Mouse (Mus musculus) natural killer cell, adult 2 months (primary cell): ENCODE measurements at regions not wholly inside any gene's neighbourhood (a gene's known extent, or its start where the extent isn't known, plus 50 kb on each side); places are given as distances from the start of the nearest gene placed in this dataset.

ENCODE experiments used
- DNase-seq, 2 experiments: peaks; one replicate each; pipeline ENCODE4 v3.0.0; 2022; ENCODE audit warnings: low spot score in 2 of 2

DNA sequence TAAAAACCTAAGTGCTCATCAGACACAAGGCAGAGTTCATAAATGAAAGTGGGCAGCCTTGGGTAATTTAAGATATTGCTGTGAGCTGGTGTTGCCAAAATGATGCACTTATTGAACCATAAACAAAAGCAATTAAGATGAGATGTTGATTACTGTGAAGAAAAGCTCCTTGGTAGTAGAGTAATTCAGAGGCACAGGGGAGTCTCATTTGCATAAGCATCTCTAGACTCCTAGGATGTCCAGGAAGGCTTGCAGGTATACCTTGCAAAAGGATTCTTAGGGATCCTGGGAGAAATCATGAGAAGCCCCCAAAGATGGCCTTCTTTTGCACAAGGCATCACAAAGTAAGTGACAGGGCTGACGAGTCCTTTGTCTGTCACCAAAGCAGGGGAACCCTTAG is 640.5 kb upstream of the Cdh11 start:
- DNase-seq, result no peak

DNA sequence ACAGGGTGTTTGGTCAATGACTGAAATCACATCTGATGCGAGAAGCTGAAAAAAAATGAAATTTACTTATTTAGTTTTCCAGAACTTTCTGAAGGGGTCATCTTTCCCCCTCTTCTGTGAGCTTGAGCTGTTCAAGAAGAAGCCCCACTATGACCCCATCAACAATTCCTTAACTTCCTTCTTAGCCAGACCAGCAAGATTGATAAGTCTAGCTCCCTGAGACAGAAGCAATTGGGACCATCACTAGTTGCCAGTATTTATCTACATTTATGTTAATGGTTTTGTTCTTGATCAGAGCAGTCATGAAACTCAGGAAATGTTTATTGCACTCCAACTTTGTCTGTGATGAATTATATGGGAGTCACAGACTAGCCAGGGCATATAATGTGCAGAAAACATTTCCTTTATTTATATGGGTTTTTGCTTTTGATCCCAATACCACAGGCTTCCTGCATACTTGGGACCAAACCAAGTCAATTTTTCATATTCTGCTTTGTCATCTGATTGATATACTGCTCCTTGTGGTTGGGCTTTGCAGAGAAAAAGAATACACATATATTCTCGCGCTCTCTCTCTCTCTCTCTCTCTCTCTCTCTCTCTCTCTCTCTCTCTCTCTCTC is 645.5 kb upstream of the Cdh11 start:
- DNase-seq, result no peak

DNA sequence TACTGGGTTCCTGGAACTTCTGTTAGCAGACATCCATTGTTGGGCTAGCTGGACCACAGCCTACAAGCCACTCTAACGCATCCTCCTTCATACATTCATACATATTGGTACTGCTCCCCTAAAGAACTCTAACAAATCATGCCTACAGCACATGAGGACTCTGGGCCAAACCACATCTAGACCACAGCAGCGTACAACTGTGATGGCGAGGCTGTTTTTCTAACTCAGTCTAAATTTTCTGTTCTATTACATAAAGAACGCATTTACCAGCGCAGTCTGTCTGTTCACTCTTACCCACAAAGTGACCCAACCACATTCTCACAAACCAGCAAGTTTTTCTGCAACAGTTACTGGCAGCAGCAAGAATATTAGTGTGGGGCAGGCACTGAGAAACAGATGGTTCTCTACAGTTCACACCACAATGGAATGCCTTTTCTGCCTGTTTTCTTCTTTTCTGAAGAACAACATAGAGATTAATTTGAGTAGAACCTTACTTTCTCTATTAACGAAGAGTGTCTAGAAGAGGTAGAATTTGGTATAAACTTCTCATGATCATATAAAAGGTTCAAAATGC is 648.2 kb upstream of the Cdh11 start:
- no peak for DNase-seq

DNA sequence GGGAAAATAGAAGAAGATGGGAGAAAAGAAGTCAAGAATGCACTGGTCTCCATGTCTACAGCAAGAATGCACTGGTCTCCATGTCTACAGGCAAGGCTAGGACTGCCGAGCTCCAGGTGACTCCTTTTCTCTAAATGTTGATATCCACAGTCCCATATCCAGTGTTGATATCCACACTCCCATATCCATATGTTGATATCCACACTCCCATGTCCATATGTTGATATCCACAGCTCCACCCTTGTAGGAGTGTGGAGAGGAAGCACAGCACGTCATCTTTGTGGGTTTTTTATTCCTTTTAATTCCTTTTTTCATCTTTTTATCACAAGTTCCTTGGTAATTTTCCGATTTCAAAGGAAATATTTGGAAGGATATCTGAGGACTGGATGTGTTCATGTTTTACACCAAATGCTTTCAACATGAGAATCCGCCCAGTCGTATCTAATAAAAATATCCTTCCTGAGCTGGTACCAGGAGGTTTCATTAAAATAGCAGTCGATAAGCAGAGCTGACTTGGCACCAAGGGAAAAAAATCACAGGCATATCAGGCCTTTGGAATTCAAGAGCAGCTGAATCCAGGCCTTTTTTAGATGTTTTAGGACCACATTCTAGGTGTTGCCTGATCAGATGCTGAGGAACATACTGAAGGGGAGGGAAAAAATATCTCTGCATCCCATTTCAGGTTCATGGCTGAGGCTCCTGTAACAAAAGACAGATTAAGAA is 653.7 kb upstream of the Cdh11 start:
- no peak for DNase-seq

DNA sequence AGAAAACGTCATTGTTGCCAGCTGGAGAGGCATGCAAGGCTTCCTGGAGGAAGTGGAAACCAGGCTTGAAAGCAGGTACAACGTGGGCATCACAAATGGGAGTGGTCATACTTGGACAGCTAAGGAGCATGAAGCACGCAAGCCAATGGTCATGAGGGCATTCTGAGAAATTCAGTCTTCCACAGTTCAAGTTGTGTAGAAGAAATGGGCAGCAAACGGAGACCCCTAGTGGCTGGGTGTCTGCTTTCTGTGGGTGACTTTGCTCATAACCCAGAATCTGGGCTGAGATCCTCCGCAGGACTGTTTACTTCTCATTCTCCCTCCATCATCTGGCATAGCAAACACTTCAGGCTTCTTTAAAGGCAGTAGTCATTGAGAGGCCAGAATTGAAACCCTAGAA is 655.7 kb upstream of the Cdh11 start:
- no peak for DNase-seq

DNA sequence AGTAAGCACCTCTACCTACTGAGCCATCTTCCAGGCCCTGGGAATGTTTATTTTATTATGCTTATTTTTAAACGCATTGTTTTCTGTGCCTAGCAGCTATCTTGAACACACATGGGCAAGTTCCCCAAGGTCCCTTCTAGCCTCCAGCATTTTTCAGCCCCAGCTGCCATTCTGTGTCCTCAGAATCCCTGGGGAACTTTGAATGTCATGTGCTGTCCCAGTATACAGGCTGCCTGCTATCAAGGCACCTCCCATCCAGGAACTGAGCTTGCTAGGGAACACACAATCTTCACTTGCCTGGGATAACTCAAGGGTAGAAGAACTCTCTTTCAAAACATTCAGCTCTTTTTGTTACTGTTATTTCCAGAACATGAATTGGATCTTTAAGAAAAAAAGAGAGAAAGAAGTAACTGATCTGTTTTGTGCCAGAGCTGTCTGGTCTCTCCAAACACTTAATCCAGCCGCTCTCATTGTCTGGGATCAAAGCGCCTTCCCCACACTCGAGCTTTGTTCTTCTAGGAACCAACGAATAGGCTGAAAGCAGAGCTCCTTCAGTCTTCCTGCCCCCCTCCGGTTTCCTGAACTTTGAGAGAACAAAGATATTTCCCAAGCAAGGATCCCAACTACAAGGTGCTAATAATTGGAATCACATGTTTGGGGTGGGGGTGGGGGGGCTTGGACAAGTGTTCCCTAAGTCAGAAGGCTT is 657.1 kb upstream of the Cdh11 start:
- DNase-seq, result no peak

DNA sequence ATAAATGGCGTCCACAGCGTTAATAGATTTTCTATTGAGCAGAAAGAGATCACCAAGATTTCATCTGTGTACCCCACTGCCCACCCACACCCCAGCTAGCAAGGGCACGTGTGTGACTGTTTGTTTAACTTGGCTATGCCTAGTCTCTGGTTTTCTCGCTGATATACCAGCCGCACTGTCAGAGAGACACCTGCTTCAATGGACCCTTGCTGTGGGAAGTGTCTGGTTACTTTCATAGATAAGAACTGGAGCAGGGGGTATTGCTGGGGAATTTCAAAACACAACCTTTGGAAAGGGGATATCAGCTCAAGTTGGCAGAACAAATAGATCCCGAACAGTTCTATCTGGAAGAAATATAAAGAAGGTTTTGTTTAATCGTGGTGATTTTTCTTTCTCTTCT is 656.8 kb upstream of the Cdh5 start:
- no peak for DNase-seq

DNA sequence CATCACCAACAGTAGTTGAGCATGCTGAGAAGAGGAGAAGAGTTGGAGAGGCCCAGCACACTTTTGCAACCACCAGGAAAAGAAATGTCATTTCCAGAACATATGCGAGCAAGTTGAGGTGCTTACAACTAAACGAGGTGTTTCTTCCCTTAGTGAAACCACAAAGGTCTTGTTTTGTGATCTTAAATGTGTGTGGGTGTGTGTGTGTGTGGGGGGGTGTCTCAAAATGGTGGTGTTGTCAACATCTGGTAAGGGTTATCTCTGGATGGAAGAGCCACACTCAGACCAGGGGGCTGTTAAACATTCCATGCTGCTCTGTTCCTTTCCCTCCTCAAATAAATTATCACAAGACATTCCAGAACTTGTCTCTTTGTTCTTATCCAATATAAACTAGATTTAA is 656.0 kb upstream of the Cdh5 start:
- DNase-seq, result no peak

DNA sequence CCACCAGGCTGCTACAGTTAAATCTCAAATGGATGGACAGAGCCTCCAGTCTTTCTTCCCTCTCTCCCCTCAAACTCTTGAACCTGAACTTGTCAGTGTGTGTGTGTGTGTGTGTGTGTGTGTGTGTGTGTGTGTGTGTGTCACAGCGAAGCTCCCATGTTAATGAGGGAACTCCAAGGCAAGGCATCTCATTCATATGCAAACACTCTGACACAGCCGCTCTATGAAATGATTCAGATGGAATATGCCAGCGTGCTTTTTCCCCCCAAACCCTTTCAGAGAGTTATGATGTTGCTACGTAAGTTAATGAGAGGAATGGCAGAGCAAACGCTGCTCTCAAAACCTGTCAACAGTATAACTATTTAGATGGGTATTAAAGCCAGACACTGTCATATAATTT is 653.5 kb upstream of the Cdh5 start:
- no peak for DNase-seq

DNA sequence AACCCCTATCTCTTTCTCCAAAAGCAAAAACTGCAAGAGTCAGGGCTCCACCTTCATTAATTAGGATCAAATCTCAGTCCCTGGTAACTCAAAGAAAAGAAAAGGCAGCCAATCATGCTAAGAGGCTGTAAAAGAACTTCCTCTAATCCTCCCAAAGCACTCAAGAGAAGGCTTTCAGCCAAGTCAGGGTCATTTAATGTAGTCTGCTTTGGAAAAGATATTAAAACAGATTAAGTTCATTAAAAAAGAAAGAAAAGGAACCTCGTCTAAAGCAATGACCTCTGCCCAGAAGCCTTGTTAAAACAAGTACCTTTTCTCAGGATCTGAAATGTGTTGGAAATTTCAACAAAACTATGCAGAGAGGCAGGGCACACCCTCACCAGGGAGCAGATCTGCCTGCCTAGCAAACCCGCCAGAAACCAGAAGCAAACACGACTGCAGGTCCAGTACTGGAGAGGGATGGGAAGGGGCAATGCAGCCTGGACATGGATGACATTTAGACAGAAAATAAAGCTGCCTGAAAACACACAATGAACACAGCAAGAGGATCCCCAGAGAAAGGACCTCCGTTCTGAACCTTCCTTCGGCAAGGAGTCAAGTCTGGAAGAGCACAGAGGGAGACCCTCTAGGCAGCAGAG is 649.9 kb upstream of the Cdh5 start:
- no peak for DNase-seq

DNA sequence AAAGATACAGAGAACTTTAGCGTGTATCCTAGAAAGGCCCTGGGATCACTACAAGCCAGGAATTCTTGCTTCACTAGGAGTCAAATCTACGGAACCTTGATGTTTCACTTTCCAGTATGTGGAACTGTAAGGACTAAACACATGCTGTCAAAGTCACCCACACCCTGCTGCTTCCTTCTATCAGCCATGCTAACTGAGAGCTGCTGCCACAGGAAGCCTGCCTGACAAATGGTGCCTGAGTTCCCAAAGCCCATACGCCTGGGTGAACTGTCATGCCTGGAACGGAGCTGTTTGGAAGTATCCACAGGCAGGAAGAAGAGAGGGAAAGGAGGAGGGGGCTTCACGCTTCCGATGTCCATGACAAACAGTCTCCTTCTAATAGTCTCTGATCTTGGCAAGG is 644.2 kb upstream of the Cdh5 start:
- DNase-seq, result no peak

DNA sequence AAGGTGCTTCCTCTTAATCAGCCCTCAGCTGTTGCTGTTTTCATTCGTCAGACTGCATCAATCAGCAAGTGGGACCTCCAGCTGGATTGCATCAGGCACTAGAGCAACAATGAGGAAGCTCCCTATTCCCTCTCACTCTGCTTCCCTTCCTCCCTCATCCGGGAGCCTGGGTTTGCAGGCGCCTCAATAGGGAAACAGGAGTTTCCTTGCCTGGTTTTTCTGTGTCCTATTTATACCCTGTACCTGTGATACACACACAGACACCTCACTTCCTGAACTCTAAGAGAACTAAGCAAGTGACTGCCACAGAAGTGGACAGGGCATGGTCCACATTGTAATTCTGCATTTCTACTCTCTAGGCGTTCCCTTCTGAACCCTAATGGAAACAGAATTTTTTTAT is 637.9 kb upstream of the Cdh5 start:
- DNase-seq, result no peak

DNA sequence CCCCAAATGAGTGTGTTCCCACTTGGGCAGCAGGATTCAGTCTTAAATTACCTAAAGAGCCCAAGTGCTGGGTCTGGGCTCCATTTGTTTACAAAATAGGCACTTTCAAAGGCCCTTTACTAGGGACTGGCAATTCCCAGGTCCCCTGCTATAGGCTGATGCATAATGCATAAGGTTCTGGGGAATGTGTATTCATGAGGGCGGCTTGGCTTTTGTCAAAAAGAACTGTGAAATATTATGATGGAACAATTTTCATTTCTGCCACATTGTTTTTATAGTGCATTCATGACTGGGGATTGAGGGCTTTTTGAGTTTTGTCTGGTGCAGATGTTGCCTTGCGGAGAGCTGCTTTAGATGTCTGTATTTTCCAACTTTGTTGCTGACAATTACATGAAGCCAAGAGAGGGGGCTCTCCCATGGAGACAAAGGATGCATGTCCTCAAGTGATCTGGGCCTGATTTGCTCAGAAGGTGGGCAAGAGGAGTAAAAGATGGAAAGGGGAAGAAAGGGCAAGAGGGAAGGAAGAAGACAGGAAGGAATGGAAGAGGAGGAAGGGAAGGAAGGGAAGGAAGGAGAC is 636.6 kb upstream of the Cdh5 start:
- no peak for DNase-seq

DNA sequence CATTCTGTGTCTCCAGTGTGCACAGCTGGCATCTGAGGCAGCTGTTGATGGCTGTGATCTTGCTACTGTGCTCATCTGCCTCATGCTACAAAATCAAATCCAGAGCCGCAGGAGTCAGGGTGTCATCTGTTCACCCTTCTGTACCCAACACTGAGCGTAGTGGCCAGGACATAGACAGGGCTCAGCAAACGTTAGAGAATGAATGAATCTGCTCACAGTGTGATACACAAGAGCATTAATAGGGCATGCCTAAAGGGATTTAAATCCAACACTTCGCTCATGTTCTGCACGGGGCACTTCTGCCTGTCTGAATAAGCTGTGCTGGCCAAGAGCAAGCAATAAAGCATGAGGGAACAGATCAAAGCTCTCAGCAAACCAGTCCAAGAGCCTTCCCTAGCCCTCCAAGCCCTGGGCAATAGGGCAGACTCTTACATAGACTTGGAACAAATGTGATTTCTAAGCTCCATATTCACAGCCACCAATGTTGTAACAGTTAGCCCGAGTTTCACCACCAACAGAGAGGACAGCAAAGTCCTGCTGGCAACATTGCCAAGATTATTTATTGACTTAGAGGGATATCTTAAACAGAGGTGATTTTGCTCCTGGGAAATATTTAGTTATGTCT is 633.8 kb upstream of the Cdh5 start:
- DNase-seq, result no peak

DNA sequence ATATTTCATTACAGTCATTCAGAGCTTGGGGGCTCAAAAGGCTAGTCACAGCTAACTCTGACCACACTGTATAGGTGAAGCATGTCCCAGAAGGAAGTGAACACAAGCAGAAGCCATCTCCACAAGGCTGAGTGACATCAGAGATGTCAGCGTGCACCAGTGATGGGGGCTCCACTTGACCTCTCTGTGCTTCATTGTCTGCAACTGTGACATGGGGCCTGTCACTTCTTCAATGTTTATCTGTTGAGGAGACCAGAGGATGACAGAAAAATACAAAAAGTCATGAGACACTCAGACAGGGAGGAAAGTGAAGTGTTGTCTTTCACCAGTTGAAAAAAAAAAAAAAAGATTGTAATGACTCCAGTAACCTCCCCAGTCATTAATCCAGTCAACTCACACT is 632.4 kb upstream of the Cdh5 start:
- no peak for DNase-seq

DNA sequence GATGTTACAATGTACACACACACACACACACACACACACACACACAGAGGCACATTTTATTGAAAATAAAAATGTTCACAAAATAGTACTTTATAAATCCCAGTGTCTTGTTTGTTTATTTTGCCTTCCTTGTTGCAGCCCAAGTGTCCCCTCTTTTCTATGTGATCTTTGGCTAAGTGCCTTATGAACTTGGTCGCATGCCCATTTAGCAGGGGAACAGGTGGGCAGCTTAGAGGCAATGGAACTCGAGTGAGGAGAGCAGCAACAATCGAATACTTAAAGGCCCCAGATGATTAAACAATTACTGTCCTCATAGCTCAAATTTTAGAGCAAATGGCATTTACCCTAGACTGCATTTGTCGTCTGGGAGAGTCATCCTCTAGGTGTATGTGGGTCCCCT is 631.1 kb upstream of the Cdh5 start:
- DNase-seq, result no peak

DNA sequence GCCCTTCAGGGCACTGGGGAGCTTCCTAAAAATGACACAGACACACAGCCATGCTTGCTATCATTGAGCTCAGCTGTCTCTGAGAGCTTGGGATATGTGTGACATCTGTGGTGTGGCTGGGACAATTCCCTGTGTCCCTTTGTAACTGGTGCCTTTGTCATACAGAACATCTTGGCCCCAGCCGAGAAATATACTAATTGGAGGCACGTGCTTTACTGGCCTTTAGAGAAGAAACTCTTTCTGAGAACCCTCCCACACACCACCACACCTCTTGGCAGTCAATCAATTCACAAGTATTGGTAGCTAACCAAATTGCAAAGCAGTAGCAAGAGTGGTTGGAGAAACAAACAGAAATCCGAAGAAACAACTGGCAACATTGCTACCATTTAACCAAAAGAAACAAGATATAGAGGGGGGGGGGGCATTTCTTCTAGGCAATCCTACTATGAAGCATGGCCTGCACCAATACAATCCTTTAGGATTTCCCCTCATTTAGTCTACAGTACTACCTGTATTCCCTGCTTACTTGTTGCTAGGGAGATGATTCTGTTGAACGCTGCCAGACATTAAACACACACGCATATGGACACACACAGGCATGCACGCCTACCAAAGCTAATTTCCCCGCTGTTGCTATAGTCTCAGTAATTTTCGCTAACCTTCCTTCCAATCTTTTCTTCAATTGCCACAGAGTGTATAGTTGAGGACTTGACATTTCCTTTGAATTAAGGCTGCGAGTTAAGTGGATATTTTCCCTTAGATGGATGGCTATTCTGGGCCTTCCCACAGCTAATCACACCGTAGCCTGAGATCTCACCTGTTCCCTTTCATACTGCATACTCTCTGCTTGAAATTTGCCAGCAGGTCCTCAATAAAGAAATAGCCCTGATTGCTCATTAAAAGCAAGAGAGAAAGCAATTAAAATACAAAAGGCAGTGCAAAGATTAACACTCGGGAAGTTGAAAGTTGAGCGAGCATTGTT is 625.3 kb upstream of the Cdh5 start:
- no peak for DNase-seq

DNA sequence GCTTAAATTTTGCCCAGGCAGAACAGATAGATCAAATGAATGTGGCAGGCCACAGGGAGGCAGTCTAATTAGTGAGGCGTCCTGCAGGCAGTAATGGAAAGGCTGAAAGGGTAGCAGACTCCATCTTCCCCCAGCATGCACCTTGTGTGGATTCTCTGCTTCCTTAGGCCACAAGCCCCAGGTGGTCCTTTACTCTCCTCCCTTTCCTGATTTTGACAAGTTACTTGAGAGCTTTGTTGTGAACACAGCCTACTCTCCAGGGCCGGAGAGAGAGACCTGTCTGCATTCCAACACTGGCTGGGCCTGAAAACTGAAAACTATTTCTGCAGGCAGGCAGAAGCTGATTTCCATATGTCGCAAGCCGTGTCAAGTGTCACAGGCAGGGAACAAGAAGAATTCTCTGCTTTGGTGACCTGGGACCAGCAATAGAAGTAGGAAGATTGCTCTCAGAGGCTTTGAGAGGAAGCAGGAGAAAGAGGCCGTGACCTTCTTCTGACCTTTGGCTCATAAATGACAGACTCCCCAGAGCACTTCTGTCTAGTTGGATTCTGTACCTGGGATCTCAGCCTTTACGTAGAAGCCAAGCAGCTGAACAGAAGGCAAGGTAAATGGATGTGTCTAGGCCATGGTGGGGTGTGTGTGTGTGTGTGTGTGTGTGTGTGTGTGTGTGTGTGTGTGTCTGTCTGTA is 619.2 kb upstream of the Cdh5 start:
- DNase-seq, result no peak

DNA sequence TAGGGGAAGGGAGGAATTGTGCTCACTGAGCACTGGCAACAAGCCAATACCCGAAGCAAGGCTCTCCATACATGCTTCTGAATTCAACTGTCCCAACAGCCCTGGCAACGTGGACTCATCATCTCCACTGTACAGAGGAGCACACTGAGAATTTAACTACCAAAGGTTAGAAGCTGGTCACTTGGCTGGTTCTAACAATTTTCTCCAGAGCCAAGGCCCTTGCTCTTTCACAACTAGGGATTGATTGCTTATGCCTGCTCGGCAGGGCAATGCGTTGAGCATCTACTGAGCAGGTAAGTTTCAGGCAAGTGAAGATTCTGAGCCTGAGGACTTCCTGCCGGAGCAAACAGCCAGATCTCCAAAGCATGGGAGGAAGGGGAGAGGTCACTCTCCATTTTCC is 616.0 kb upstream of the Cdh5 start:
- DNase-seq, result no peak

DNA sequence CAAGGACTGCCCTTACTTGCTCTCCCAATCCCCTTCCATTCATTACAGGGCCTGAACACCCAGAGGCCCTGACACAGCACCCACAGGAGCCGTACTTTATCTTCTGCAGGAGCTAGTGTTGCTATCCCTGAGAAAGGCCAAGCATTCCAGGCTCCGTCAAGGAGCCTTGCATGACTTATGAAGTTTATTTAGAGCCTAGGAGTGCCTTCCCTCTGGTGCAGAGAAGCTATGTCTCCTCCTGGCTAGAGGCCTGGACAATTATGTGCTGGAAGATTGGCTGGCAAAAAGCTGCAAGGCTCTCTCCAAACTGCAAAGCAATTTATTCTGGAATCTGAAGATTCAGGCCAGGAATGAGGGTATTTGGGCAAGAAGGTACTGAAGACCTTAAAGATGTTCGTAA is 612.0 kb upstream of the Cdh5 start:
- DNase-seq, result no peak
